24 mouse cellular contexts compared by ENCODE assay signal in the genomic region with DNA sequence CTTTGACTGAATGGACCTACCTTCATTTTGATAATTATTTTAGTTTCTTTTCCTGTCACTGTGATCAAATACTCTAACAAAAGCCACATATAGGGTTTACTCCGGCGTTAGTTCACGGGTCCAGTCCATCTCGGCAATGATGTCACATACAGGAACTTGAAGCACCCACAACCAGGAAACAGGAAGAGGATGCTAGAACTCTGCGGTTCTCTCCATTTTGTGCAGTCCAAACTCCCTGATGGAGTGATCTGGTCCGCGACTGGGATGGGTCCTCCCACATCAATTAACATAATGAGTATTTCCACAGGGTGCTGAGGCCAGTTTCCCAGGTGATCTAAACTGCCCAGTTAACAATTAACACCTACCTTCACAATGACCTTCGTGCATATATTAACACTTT.
A peak's percentile ranks its signal among the peaks of the same experiment; 100 is the strongest.
DNase-seq lines count a peak whose midpoint lies in the region; ATAC-seq and TF ChIP-seq lines count a peak whose summit lies in the region.
"Had no signal": no experiment of that assay in that cellular context is flagged by ENCODE, and none has a peak within 500 bp of the region (broad histone marks: within the 10 kb centered on the region; RNA-seq: fewer than 3 reads in every experiment).

No protein-coding gene starts in this region.

- DNase-seq in kidney, adult 2 months: peak; percentile 37
- no peak for DNase-seq in kidney, adult 18-20 months
- DNase-seq in 416B (ENCODE audit: low read depth): peak; percentile 51
- DNase-seq in CD4-positive, CD25-positive, alpha-beta regulatory T cell, adult 2 months (ENCODE audit: low read depth, low spot score): peak; percentile 17
- no peak for DNase-seq in embryo, embryonic 10.5 days (ENCODE audit: low spot score)
- no peak for DNase-seq in right cerebral cortex, postnatal 25 days
- no peak for DNase-seq in embryo, embryonic 10 days (ENCODE audit: low spot score)
- DNase-seq: adrenal gland, adult 2 months; adrenal gland, postnatal 14 days; cerebellum, adult 11 months; cerebellum, adult 9-11 months; cerebellum, postnatal 25 days; gastrocnemius, postnatal 25 days; heart, postnatal 10 days; heart, postnatal 36 days had no signal

- H3K4me3 ChIP-seq in kidney, adult 2 months (ENCODE audit: insufficient read depth, low read depth, low read length): no peak overlapping the region
- H3K4me3 ChIP-seq: embryonic facial prominence, embryonic 12.5 days; embryonic facial prominence, embryonic 15.5 days; heart, embryonic 12.5 days; heart, embryonic 15.5 days; hindbrain, embryonic 10.5 days; hindbrain, embryonic 13.5 days had no signal

- ATAC-seq in granulocyte monocyte progenitor cell, adult 5-6 weeks (replicated peaks; ENCODE audit: poor library complexity, severe bottlenecking): peak; percentile 50
- ATAC-seq: forebrain, embryonic 14.5 days; hindbrain, embryonic 16.5 days had no signal

- no peaks in the 10 kb centered on the region; the same call in 1 of the 2 replicates for H3K4me1 ChIP-seq in kidney, adult 2 months (ENCODE audit: control insufficient read depth, insufficient read depth, low read length)
- H3K4me1 ChIP-seq: embryonic facial prominence, embryonic 12.5 days; embryonic facial prominence, embryonic 15.5 days had no signal

- no peak overlapping the region for H3K27ac ChIP-seq in kidney, adult 2 months (ENCODE audit: insufficient read depth, low read depth, low read length)
- H3K27ac ChIP-seq: embryonic facial prominence, embryonic 12.5 days; embryonic facial prominence, embryonic 15.5 days; heart, embryonic 15.5 days; hindbrain, embryonic 10.5 days; hindbrain, embryonic 13.5 days had no signal

- 69% methylated on average over 8 of the region's 8 CpGs for WGBS in kidney, adult 2 months

- peaks cover 5% of the 10 kb centered on the region for H3K36me3 ChIP-seq in kidney, adult 2 months (ENCODE audit: control insufficient read depth, insufficient read depth, low read length)
- H3K36me3 ChIP-seq: embryonic facial prominence, embryonic 12.5 days; embryonic facial prominence, embryonic 15.5 days had no signal

- no peak for TF ChIP-seq CTCF in kidney, adult 2 months (conservative IDR thresholded peaks at IDR 0.05; ENCODE audit: insufficient read depth, insufficient read length, low read depth, low read length)

- TF ChIP-seq POLR2A in kidney, adult 2 months (IDR thresholded peaks at IDR 0.05; ENCODE audit: low read depth, low read length): no peak

- no peaks in the 10 kb centered on the region for H3K27me3 ChIP-seq in kidney, adult 2 months (replicated peaks; ENCODE audit: control insufficient read depth, insufficient read depth, low read length)
- H3K27me3 ChIP-seq: embryonic facial prominence, embryonic 12.5 days; embryonic facial prominence, embryonic 15.5 days; heart, embryonic 12.5 days; heart, embryonic 15.5 days; hindbrain, embryonic 13.5 days had no signal

Comparison
In these comparisons a context has a peak if more than half of its experiments do, and no peak if none do; other contexts are left out.
1. DNase-seq: peak in kidney, adult 2 months (single experiment), 416B (single experiment) and CD4-positive, CD25-positive, alpha-beta regulatory T cell, adult 2 months (single experiment); none in kidney, adult 18-20 months (single experiment), embryo, embryonic 10.5 days (single experiment), right cerebral cortex, postnatal 25 days (single experiment) and embryo, embryonic 10 days (single experiment).